Mouse (Mus musculus) hindlimb bud, embryonic 11.5 days (tissue): ENCODE measurements at regions not wholly inside any gene's neighbourhood (a gene's known extent, or its start where the extent isn't known, plus 50 kb on each side); places are given as distances from the start of the nearest gene placed in this dataset.
A peak's percentile ranks its signal among the peaks of the same experiment; 100 is the strongest.

Experiments
- DNase-seq: peaks from one replicate; pipeline ENCODE4 v3.0.0-alpha.2; 2012; ENCODE audit warnings: low read depth, low spot score; ENCODE audit errors: extremely low spot score

DNA sequence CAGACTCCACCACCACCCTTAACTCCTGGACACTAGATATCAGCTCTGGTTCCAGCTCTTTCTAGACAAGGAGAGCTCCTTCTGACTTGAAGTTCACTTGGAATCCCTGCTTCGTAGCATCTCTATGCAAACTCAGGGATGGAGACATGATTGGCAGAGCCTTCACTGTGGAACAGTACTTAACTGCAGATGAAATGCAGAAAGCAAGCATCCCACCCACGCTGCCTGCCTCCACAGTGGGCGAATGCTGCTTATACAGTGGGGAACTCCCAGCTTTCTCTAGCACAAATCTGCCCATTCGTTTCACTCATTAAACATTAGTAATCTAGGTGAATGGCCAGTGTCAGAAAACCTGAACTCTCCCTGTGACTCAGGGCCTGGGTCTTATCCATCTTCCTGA is 92.0 kb upstream of the Coch start:
- DNase-seq: no peak

DNA sequence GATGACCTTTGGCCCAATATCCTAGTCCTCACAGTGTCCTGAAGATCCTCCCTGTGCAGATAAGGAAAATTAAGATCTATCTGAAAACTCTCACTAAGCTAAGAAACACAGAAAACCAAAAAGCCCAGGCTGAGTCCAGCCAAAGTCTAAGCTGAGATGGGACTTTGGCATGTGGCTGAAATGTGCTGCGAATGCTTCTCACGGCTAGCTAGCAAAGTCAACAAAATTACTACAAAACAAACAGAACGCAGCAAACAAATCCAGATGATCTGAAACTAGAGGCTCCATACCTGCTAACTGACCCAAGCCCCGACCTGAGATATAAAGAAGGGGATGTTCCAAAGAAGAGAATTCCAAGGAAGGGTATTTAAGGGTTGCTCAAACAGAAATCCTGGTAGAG is 90.4 kb upstream of the Coch start:
- no peak for DNase-seq

DNA sequence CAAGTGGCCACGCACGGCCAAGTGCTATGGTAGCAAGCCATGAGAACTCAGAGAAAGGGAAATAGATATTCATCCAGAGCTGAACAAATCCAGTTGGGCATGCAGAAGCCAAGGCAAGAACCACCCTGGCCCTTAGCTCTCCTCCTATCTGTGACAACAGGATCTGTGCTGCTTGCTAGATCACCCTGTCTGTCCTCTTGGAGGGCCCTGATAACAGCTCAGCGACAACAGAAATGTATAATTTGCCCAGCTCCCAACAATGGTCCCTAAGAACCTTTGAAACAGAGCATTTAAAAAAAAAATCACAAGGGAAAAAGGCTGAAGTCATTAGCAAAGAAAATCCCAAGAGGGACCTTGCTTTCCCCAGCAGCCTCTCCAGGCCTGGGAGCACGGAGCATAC is 89.4 kb upstream of the Coch start:
- no peak for DNase-seq

DNA sequence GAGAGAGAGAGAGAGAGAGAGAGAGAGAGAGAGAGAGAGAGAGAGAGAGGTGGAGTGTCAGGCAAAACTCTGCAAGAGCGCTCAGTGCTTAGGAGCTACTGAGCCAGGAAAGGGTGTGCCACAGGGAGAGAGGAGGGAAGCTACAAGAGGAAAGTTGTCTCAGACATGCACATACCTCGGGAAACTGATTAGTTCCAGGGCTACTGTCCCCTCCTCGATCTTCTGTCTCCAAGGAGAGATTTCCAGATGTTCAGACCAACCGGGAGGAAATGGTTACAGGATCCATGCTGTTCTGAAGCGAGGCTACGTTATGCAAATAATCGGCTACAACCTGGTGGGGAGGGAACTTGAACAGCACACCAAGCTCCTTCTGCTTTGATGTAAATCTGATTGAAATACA is 88.6 kb upstream of the Coch start:
- DNase-seq: peak; percentile 12

DNA sequence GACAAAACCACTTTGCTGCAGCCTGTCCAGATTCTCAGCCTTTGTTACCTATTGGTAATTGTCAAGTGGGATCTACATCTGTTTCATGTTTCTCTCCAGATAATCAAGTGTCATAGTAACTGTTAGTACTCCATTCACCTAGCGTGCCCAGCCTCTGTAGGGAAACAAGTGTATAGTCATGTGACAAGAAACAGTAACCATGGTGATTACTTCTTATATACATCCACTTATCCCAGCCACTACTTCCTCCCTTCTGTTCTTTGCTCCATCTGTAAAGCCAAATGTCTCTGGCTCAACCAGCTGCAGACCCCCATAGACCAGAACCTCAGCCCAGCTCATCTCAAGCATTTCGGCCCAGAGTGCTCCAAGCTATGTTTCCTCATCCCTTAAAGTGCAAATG is 83.1 kb upstream of the Coch start:
- DNase-seq: no peak

DNA sequence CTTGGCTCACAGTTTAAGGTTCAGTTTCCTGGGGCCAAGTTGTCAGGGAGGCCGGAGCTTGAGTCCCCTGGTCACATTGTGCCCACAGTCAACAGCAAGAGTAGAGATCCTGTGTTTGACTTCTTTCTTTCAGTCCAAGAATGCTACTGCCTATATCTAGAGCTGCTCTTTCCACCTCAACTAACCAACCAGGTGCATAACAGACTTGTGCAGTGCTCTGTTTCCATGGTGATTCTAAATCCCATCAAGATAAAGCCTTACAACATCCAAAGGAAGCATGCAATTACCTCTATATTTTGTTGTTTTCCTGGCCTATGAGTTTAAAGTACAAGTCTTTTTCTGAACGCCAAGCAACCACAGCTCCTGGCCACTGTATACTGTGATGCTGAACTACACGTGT is 76.4 kb upstream of the Coch start:
- no peak for DNase-seq

DNA sequence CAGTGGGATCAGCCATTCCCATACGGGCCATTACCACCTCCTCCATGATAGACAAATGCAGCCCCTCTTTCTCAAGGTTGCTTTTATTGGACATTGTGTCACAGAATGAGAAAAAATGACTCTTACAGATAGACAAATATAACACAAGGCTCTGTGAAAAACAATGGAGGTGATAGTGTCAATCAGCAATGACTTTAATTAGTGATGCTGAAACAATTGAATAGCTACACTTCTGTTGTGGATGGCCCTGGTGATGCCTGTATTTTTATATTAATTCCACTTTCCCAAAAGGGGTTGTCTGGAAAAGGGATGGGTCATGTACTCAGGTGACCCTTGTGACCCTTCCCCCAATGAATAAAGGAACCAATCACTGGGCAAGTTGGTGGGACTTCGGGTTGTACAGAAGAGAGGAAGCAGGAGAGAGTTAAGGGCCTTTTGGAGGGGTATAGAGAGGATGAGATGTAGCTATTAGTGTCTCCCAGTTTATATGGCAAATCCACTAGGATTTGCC is 71.5 kb upstream of the Coch start:
- DNase-seq: no peak

DNA sequence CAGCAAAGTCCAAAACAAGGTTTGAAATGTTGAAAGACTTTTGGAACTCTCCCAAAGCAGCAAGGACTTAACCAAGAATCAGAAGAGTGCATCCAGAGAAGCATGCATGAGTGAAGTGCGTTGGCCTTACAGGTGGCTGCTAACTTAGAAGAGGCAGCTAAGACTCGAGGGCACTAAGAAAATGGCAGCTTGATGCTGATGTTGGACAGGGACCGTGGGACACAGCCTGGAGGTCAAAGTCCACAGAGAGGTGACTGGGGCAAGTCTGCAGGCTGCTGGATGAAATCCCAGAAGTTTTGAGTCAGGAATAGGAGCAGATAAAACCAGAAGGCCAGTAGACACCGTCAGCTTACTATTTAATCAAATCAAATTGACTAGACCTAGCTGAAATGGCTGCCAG is 69.3 kb upstream of the Coch start:
- no peak for DNase-seq

DNA sequence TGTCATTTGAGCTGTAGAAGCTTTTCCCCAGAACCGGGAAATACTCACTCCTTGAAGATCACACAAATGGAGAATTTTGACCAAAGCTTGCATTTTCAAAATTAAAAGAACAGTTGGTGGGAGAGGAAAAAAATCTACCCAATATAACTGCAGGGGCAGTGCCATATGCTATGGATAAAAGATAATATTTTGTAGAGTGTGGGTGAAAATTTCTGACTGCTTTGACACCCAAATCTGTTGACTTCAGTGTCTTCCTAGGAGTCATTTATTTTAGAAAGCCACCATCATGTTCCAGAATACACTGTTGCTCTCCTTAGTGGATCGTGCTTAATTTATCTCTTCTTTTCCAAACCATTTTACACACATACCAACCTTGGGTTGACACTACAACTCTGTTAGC is 65.3 kb upstream of the Coch start:
- no peak for DNase-seq

DNA sequence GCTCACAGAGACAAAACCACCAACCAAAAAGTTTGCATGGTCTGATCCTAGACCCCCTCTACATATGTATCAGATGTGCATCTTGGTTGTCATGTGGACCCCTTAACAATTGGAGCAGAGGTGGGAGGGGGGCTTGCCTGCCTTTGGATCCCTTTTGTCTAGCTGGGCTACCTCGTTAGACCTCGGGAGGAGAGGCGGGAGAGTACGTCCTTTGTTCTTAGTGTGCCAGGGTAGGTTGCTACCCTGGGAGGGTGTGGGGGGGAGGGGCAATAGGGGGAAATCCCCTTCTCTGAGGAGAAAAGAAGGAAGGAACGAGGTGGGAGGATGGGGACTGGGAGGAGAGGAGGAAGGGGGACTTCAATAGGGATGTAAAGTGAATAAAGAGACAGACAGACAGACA is 58.5 kb upstream of the Coch start:
- DNase-seq: no peak

DNA sequence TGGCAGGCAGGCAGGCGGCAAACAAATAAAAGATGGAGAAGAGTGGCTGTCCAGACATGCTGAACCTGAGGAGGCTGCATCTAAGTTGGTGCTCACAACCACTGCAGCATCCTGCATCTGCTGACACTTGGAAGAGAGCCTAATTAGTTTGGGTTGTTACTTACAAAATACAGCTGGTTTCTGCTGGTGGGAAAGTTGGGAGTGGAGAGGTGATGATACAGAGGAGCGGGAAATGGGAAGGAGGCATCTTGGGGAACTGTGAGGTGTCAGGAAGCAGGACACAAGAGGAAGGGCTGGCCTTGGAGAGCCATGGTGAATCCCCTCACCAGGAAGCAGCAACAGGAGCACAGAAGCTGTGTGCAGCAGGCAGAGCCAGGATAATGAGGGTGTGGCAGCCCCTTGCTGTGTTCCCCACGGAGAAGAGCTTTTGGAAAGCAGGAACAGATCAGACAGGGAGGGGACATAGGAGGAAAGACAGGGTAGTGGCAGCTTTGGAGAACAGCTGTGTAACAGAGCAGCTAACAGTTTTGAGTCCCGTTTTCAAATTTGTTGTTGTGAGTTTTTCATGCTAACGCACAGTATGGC is 58.0 kb upstream of the Coch start:
- no peak for DNase-seq
